Mouse (Mus musculus): ENCODE measurements at regions not wholly inside any gene's neighbourhood (a gene's known extent, or its start where the extent isn't known, plus 50 kb on each side); places are given as distances from the start of the nearest gene placed in this dataset.

DNA sequence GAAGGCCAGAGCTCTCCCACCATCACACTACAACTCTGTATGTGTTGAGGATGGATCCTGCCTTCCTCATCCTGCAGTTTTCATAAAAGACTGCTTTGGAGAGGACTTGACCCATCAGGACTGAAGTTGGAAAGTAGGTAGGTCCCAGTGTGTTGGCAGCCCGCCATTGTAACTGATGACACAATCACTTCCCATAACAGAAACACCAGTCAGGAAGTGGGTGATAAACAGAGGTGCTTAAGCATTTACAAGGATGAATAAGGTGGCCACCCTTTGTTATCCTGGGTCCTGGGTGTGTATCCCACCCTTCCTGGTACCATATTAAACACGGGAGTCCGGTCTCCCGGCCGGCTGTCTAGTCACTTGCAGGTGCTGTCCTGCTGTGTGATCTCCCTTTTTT, 118.3 kb downstream of the Snx10 start:
- no peak for DNase-seq

DNA sequence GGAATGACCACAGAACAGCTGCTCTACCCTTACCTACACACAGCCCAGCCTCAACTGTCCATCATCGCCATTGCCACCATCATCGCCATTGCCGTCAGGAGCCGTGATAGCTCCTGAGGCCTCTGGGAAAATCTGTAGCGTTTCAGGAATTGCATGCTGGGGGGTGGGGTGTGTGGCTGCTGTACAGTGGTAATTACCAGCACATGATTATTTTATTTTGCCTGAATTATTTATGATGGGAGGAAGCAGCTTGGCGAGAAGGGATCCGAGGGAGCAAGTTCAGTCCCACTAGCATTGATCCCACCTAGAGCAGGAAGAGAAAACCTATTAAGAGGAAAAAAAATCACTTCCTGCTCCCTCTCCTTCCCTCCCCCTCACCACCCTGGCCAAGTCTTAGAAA, 125.1 kb downstream of the Snx10 start:
- DNase-seq, result no peak

DNA sequence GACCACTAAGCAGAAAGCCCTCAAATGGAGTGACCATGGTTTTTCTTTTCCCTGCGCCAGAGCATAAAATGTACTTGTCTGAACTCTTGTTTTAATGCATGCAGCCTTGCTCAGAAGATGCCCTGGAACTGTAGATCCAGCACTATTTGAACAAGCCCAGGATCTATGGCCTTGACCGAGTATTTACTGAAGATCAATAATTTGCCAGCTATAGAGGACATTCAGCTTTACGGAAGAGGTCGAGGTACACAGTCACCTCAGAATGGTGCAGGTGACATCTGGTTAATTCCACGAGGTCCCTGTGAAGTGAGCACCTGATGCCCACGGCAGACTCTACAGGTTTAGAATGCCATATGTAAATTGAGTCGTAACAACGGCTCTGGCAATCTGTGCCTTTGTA, 130.1 kb downstream of the Snx10 start:
- no peak for DNase-seq

DNA sequence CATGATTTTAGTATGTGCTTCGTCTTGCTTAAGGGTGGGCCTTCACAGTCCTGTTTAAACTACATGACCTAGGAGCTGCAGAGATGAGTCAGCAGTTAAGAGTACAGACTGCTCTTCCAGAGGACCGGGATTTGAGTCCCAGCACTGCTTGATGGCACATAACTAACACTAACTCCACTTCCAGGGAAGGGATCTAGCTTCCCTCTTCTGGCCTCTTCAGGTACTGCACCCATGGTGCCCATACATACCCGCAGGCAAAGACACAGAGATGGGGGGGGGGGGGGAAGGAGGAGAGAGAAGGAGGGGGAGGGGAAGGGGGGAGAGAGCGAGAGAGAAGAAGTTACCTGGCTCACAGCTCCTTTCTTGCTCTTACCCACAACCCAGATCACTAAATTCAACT, 131.3 kb downstream of the Snx10 start:
- no peak for DNase-seq

DNA sequence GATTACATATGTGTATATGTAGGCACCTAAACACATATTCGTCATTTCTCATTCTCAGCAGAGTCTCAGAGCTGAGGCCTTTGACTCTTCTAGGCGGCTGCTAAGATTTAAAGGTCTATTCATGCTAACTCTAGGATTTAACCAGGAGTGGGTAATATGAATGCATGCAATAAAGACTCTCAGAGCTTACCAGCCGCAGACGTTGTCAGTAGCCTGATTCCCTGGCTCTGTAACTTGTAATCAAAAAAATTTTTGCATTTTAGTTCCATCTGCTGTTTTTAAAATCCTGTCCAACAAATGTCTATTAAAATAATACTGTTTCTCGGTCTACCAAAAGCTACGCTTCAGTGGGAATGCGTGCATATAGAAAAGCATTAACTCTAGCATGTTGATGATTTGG, 132.4 kb downstream of the Snx10 start:
- DNase-seq, result no peak

DNA sequence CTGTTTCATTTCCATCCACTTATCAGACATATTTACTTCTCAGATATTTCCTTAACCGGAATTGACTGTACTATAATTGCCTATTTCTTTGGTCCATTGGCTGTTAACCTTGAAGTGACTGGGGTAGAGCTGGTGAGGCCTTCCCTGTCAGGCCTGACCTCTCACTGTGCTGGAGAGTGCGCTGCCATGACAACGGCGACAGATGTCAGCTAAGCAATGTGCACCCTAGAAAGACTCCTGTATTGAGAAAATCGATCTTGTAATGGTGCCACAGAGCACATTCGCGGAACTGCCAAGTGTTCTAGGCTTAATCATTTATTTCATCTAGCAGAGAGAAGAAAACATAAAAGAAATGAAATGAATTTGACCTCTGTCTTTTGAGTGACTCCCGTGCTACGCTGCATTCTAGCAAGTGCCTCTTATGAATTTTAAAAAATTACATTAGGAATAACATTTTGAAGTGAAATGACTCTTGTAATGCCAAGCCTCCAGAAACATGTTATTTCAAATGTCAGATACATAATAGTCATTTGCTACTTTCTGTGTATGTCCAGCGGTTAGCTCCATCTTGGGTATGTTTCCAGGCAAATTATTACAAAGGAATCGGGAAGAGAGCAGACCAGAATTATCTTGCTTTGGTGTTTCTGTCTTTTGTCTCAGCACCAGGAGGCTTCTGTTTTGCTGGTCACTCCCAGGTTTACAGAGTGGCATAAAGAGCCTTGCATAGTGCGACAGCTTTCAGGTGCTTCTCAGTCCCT, 133.4 kb downstream of the Snx10 start:
- DNase-seq, result peak; percentile 64

DNA sequence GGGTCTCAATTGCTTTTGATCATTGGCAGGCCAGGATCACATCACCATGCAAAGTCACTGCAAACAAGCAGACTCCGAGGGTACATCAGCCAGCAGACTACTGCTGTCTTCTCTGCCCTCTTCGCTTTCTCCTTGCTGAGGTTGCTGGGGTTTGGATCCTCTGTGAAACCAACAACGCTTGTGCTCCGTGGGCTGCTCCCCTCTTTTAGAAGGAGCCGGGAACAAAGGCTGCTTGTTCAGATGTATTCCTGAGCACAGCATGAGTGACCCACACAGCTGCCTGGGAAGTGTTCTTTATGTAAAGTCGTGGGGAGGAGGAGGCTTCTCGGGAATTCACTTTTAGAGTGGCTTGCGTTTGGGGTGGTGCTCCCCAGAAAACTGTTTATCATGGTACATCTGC, 134.7 kb downstream of the Snx10 start:
- peak; percentile 68 for DNase-seq

DNA sequence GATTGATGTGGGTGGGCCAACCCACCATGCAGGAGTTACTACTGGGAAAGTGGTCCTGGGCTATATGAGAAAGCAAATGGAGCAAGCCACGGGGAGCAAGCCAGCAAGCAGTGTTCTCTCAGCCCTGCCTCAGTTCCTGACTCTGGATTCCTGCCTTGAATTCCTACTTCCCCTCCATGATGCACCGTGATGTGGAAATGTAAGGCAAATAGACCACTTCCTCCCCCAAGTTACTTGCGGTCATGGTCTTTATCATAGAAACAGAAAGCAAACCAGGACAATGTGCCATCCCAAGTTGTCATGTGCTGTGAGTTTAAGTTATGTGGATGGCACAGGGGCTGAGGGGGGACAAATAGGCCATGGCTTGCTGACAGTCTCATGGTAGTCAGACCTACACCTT, 139.5 kb downstream of the Snx10 start:
- no peak for DNase-seq

DNA sequence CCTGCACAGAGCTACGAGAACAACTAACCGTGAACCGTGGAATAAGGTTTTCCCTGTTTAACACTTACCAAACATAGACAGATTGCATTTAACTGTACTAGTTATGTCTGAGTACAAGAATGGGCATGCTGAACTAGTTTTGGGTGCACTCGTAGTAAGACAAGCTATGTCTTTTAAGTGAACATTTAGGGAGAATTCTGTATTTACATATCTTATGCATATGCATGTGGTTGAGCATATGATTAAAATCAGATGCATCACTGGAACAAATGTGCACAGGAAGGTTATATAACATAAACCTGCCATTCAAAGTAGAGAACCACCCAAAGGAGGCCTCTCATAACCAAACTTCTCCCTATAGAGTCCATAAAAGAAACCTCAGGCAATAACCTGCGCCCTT, 140.3 kb downstream of the Snx10 start:
- no peak for DNase-seq

DNA sequence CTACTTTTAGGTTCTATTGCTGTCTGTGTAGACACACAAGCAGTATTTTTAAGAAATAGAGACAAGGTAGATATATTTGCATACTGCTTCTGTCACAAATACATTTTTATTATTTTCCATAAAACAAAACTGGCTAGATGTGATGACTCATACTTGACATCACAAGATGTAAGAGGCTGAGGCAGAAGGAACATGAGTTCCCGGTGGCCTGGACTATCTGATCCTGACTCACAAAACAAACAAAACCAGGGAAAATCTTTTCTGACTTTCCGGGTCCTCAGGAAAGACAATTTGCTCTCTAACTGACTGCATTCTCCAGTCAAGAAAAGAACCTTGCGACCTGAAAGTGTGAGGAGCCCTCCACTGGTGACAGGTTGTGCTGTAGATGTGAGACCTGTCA, 143.3 kb downstream of the Snx10 start:
- DNase-seq, result no peak

DNA sequence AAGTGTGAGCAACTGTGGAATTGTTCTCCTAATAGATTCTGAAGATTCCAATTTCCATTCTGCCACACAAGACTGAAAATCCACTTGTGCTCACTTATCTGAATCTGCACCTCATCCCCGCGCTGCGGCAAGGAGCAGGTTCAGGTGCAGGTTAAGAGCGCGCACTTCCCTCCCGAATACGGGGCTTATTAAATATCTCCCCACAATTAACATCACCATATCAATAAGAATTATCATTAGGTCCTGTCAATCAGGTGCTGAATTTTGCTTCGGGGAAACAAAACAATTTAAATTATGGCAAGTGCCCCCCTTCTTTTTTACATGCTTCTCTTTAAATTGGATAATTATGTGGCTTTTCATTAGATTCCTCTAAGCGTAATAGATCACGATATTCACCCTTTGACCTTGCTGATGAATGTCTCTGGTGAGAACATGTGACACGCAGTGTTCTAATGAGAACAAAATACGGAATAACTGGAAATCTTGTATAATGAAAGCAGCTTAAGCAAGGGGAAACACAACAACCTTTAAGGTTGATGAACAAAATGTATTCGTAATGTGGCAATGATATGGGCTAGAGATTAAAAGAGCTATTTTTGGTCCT, 151.7 kb downstream of the Snx10 start:
- DNase-seq, result no peak

DNA sequence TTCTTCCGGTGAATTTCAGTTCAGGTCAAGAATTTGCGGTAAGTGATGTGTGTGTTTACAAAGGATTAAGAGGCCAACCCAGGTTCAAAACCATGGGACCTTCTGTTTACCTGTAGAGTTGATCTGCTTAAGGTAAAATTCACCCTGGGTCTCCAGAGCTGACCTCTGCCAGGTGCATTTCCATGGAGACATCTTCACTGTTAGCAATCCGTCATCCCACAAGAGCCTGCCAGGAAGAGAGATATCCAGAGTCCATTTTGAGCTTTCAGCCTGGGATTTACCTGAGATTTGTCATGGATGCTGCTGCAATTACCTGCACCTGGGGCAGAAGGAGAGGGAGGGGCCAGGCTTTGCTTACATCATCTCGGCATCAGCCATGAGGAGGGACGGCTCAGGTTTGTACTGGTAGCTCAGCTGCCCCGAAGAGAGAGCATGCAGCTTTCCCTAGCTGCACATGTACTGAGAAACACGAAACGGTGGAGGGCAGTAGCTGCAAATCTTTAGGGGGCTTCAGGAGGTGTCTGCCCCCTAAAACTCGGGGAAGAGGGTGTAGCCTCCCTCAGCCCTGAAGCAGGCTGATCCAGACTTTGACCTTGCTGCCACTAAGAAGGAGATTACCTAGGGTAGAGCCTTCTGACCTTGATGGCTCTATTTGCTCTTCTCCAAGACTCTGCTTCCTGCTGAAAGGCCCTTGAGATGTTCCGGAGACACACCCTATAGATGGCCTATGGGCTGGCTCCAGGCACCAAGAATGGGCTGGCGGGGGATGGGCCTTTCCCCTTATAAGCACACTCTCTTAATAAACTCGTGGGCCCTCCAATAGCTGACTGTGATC, 153.7 kb downstream of the Snx10 start:
- DNase-seq, result no peak

DNA sequence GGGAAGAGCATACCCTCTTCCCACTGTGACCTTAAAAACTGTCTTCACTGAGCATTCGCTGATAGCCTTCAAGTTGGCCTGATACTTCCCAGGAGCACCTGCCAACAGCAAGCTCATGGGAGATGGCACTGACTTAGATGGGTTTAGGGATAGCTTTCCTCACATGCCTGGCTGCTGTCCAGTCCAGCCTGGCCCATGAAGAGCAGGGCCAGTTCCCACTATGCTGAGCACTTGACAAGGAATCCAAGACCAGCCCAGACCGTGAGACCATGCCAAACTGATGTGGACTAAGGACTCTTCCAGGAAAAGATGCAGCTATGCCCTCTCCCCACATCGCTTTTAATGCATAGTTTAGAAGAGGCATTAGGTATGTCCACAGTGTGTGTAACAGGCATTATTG, 155.0 kb downstream of the Snx10 start:
- no peak for DNase-seq

DNA sequence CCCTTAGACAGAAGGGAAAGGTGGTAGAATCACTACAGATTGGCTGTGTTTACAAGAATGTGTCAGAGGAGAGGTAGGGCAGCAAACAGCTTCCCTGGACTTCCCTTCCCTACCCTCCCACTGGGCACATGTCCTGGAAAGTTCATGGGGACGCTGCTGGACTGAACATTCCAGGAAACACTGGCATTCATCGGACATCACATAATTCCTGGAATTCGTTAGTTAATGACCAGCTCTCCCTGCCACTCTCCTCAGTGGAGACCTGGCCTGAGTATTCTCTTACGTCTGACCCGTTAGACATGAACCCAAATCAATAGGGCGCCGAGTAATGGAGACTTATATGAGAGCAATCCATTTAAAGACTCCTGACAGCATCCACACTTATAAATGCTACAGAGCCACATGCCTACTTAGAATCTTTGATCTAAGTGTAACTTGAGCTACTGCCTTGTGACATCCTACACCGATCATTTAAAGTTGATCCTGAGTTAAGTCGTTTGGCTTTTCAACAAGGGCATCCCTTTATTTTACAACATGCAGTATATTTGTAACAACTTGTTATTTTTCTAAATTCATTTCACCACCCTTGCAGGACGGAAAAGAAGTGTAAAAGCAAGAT, 156.6 kb downstream of the Snx10 start:
- DNase-seq, result no peak

DNA sequence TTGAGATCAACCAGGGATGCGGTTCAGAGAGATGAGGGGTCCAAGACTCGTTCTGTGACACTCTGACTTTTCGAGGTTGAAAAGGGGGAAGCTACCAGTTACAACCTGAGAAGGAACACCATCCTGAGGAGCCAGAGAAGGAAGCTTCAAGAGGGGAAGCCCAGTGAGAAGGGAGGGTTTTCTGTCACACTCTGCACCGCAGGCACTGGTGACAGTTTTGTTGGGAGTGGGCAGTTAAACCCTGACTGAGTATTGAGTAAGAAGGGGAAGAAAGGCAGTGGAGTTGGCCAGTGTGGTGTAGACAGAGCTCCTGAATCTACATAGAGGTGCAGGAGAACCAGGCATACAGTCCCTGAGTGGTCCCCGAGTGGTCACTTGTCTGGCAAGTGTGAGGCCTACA, 159.4 kb downstream of the Snx10 start:
- DNase-seq, result no peak

DNA sequence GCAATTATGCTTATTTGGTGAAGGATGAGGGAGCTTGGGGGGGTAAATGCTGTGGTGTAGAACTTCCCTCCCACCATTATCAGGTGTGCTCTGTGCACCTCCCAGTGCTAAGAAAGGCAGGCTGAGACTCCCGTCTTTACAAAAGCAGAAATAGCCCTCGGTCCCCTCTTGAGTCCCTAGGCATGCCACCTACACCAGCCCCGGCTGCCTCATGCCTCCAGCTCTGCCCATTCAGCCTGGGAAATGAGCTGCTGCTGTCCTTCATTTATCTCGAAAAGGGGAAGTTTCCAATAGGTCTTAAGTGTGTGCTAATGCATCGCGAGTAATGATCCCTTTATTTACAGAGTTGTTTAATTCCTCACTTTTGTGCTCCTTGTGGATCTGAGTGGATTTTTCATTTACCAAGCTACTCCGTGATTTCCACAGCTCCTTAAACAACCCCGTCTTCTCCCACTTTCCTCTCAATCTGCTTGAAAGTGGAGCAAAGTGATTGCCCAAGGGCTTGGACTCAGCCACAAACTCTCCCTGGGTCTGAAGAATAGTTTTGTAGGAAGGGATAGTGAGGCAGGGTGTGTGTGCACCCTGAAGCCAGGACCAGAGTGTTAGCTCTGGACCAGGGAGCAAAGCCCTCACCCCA, 162.1 kb downstream of the Snx10 start:
- no peak for DNase-seq

DNA sequence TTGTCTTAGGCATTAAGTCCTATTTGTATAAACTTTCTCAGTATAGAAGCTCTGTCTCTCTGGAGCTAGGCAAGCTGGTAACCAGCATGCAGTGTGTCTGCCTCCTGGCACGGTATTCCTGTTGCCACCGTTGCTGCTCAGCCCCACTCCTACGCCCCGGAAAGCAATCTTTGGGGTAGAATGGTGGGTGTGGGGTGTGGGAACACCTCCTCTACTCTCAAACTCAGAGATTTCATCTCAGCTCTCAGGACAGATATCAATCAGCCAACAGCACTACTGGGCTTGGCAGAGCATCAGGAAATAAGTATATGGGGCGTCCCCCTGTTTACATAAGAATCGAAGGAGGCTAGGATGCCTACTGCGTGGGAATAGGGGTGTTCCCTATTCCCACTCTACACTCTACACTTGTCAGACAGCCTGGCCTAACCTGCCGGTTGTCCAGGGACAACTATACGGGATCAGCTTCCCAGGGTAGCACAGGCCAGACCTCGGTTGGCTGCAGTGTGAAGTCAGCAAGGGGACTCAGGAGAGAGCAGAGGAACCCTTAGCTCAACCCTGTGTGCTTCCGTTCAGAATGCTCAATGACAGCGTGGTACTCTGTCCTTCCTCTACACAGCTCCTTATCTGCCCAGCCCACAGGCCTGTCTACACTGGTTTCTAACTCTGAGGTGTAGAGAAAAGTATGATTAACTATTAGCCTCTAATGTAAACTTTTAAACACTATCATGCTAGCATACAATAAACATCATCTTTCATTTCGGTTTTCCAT, 167.3 kb downstream of the Snx10 start:
- DNase-seq, result no peak

DNA sequence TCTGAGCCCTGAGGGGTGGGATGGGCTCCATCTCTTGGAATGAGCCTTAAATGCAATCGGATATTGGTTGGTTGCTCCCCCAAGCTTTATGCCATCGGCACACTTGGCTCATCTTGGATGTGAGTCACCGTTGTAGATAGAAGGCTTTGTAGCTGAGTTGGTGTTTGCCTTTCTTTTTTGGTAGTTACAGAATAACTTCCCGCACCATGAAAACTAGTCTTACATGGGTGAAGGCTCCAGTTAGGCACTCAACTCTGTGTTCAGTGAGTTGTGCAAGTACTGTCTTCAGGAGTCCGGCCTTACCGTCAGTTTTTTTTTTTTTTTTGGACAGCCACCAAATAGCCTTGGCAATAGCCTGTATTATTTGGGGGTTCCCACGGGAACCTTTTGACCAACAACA, 170.3 kb downstream of the Snx10 start:
- DNase-seq, result no peak

DNA sequence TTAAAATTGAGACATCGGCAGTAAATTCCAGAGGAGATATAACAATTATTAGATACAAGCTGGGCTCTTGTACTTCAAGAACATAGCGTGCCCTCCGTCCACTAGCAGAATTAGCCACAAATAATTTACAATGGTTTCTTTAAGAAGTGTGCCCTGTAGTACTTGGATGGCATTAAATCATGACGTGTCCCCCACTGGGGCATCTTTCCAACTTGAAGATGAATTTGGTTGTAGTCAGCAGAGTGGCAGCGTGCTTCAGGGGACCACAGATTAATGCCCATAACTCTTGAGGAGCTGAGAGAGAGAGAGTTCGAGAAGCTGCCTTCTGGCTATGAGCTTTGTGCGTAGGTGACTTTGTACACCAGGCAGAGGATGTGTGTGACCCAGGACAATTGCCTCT, 172.7 kb downstream of the Snx10 start:
- no peak for DNase-seq

DNA sequence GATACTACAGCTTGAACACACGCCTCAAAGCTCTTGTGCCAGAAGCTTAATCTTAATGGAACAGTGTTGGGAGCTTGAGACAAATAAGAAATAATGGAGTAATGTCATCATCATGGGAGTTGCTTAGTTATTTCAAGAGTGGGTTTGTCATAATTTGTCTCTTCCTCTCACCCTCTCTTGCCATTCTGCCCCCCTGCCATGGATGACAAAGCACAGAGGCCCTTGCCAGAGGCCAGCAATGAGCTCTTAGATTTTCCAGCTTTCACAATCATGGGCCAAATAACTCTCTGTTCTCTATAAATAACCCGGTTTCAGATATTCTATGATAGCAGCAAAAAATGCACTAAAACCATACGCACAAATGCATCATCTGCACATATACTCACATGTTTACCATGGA, 174.1 kb downstream of the Snx10 start:
- DNase-seq, result no peak

DNA sequence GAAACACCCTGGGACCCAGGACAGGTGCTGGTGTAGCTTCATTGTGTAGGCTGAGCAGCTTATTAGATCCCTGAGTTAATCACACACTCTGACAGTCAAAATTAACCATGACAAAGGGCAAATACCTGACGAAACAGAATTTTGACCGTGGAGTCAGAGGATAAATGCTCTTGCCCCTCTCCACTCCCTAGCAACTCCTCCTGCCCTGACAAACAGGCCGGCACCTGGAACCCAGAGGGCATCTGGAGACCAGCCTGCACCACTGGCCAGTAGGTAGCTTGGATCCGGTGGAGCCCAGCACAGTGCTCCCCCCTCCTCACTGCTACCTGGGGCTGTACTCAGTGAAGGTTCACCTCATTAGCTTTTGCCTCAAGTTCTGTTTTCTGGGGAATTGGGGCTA, 174.5 kb downstream of the Snx10 start:
- DNase-seq, result no peak

DNA sequence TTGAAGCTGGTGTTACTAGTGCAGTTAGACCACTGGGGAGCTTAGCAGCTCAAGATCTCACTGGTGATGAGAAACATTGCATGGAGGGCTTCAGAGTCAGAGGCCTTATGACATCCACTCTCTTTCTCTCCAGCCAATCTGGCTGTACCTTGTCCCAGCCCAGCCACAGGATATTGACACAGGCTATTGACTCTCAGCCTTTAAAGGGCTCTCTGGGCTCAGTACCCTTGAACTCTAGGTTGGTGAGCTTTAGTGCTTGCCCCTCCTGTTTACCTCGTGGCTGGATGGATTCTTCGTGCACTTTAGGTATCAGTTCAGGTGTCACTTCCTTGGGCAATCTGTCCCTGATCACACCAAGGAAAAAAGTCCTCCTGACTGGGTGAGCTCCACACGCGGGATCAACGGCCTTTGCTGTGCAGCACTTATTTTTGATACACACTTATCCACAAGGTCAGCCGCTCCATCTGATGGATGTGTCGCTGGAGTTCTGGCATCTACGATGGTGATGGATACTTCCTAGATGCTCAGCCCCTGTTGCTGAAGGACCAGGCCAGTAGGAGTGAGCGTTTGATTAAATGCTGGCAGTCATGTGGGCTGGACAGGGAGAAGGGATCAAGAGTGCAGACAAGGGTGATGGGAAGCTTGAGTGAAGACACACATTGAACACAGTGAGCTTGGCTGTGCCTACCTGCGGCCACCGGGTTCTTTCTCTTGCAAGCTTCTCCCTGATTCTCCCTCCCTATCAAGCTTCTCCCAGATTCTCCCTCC, 177.7 kb downstream of the Snx10 start:
- DNase-seq, result no peak
